Mouse (Mus musculus) E14TG2a.4 (cell line): ENCODE data around the gene Ppara.

ENCODE experiments used
- H3K27me3 ChIP-seq: 2 replicates; pipeline ENCODE4 v1.6.1; 2014; ENCODE audit warnings: low read length, control low read depth; ENCODE audit not compliant: insufficient read depth
- H3K36me3 ChIP-seq: 2 replicates; pipeline ENCODE4 v1.6.1; 2014; ENCODE audit warnings: low read length, control low read depth; ENCODE audit not compliant: insufficient read depth
- H3K4me1 ChIP-seq: replicated peaks from 2 replicates; pipeline ENCODE4 v1.6.1; 2014; ENCODE audit warnings: low read depth, low read length, control low read depth
- H3K4me3 ChIP-seq: replicated peaks from 2 replicates; pipeline ENCODE4 v1.5.1; 2014; ENCODE audit warnings: mild to moderate bottlenecking, low read length
- H3K9me3 ChIP-seq: 2 replicates; pipeline ENCODE4 v1.6.1; 2014; ENCODE audit warnings: low read length, control low read depth
- CTCF ChIP-seq: conservative IDR thresholded peaks from 2 replicates; pipeline ENCODE4 v1.5.1; 2014; ENCODE audit warnings: low read length
- NANOG ChIP-seq: IDR thresholded peaks from 2 replicates; pipeline ENCODE4 v1.6.1; 2014; ENCODE audit warnings: borderline replicate concordance, low read length, mixed read lengths
- POU5F1 ChIP-seq: IDR thresholded peaks from 2 replicates; pipeline ENCODE4 v1.6.1; 2014; ENCODE audit warnings: low read length, borderline replicate concordance

The Ppara gene

GRCm38 (mm10) chr15:85756611-85757010 is 21.8 kb downstream of the Ppara start:
- Histone ChIP-seq H3K4me1 (no peaks in the 10 kb centered on the region), H3K9me3 (no peaks in the 10 kb centered on the region), H3K4me3 (no peak overlapping the region), H3K27me3 (no peaks in the 10 kb centered on the region), H3K36me3 (no peaks in the 10 kb centered on the region)
- no peak for TF ChIP-seq POU5F1
- TF ChIP-seq CTCF = no peak
- no peak for TF ChIP-seq NANOG

DNA sequence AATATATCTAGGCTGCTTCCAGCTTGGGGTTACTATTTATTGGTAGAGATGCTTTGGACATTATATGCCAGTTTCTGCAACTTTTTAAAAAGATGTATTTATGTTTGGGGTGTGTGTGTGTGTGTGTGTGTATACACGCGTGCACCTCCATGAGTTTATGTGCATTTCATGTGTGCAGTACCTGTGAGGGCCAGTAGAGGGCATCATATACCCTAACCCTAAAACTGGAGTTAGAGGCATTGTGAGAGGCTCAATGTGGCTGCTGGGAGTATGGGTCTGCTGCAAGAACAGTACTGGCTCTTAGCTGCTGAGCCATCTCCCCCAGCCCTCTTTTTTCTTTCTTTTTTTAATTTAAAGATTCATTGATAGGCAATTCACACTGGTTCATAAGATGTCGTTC is 23.0 kb downstream of the Ppara start:
- no peaks in the 10 kb centered on the region for H3K27me3 ChIP-seq
- H3K36me3 ChIP-seq = no peaks in the 10 kb centered on the region
- no peaks in the 10 kb centered on the region for H3K9me3 ChIP-seq
- H3K4me3 ChIP-seq = no peak overlapping the region
- TF ChIP-seq POU5F1 = no peak
- TF ChIP-seq CTCF = peak; percentile 50
- no peaks in the 10 kb centered on the region for H3K4me1 ChIP-seq

DNA sequence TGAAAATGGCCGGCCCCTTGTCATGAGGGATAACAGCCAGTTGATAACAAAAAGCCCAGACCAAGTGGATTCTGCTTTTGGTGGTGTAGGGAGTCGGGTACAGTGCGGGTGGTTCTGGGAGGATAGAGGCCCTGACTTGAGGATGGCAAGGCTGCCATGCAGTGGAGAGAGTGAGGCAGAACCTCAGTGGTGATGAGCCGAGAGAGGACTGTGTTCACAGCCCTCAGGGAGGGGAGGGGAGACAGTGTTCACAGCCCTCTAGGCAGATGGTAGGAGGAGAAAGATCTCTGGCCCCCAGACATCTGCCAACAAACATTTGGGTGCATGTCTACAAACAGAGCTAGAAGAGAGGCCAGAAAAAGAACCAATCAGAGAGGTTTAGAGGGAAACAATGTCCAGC is 28.0 kb downstream of the Ppara start:
- Histone ChIP-seq H3K4me1 (no peaks in the 10 kb centered on the region), H3K9me3 (no peaks in the 10 kb centered on the region)
- TF ChIP-seq POU5F1 (no peak), CTCF (no peak), NANOG (no peak)

GRCm38 (mm10) chr15:85765022-85765421 is 30.2 kb downstream of the Ppara start:
- no peaks in the 10 kb centered on the region for H3K27me3 ChIP-seq
- no peaks in the 10 kb centered on the region for H3K36me3 ChIP-seq
- no peak overlapping the region for H3K4me3 ChIP-seq
- no peaks in the 10 kb centered on the region for H3K9me3 ChIP-seq
- no peaks in the 10 kb centered on the region for H3K4me1 ChIP-seq
- no peak for TF ChIP-seq POU5F1
- TF ChIP-seq NANOG = no peak
- no peak for TF ChIP-seq CTCF

More for the DNA sequence above, 28.0 kb downstream of the Ppara start:
- no peaks in the 10 kb centered on the region for H3K36me3 ChIP-seq
- no peak overlapping the region for H3K4me3 ChIP-seq
- no peaks in the 10 kb centered on the region for H3K27me3 ChIP-seq

DNA sequence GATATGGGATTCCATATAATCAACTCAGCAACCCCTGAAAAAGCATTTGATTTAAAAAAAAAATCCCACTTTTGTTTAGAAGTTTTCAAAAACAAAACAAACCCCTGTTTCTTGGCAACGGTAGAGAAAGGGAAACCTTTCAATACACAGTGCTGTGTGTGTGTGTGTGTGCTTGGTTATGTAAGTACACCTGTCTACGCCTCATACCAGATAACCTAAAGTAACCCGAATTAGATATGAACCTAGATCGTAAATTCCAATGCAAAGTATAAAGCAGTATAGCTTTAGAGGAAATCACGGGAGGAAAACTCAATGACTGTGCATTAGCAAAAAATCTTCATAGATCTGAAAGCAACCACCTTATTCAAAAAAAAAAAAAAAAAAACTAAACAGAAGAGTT is 31.9 kb downstream of the Ppara start:
- H3K4me1 ChIP-seq = no peaks in the 10 kb centered on the region
- H3K27me3 ChIP-seq = no peaks in the 10 kb centered on the region
- TF ChIP-seq POU5F1 = no peak
- TF ChIP-seq CTCF = no peak
- no peak for TF ChIP-seq NANOG
- no peaks in the 10 kb centered on the region for H3K36me3 ChIP-seq
- H3K9me3 ChIP-seq = no peaks in the 10 kb centered on the region
- no peak overlapping the region for H3K4me3 ChIP-seq

DNA sequence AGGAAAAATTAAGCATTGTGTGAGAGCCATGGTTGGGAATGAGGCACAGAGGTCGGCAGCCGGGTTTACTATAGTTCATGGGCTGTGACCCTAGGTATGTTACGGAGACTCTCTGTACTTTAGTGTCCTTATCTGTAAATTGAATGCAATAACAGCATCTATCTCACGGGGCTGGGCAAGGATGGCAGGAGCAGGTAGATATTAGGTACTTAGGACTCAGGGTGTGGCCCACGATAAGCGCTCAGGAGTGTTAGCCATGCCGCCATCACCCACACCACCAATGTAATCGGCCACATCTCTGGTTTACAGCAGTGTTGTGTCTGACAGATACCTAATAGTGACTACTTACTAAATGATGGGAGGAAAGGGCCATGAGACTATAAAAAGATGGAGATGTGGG is 34.2 kb downstream of the Ppara start:
- Histone ChIP-seq H3K4me1 (no peaks in the 10 kb centered on the region), H3K36me3 (no peaks in the 10 kb centered on the region), H3K27me3 (no peaks in the 10 kb centered on the region), H3K9me3 (no peaks in the 10 kb centered on the region), H3K4me3 (no peak overlapping the region)
- no peak for TF ChIP-seq CTCF
- TF ChIP-seq POU5F1 = no peak
- TF ChIP-seq NANOG = no peak

DNA sequence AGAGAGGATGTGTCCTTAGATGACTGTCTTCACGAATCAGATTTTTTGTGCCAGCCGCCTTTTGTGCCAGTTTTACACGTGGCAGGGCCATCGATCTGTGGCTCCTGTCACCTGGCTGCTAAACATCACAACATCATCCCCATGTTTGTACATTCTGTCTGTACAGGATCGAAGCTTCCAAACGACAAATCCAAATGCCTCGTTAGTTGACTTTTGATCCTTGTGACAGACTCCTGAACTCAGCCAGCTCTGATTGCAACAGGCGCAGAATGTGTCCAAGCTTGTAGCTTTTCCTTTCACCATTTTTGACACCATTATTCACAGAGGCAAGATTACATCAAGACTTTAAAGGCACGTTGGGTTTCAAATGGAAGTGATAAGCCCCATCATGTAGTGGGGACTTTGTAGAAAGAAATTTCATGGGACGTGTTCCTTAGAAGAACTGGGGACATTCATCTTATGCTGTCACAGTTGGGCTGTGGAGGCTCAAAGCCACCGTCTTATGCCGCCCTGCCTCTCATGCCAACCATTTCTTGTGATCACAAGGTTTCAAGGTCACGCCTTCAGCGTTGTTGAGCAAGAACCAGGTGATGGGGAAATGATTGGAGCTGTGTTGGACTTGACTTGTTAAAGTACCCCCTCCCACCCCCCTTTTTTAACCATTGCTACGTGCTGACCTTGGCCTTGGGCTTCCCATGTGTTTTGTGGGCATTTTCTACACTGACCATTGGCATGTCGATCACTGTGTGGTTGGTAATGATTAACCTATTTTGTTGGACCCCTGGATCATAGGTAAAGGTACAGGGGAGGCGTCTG is 36.7 kb downstream of the Ppara start:
- no peaks in the 10 kb centered on the region for H3K9me3 ChIP-seq
- H3K4me3 ChIP-seq = no peak overlapping the region
- TF ChIP-seq POU5F1 = no peak
- no peak for TF ChIP-seq NANOG
- no peak for TF ChIP-seq CTCF
- no peaks in the 10 kb centered on the region for H3K27me3 ChIP-seq
- H3K4me1 ChIP-seq = no peaks in the 10 kb centered on the region
- no peaks in the 10 kb centered on the region for H3K36me3 ChIP-seq

DNA sequence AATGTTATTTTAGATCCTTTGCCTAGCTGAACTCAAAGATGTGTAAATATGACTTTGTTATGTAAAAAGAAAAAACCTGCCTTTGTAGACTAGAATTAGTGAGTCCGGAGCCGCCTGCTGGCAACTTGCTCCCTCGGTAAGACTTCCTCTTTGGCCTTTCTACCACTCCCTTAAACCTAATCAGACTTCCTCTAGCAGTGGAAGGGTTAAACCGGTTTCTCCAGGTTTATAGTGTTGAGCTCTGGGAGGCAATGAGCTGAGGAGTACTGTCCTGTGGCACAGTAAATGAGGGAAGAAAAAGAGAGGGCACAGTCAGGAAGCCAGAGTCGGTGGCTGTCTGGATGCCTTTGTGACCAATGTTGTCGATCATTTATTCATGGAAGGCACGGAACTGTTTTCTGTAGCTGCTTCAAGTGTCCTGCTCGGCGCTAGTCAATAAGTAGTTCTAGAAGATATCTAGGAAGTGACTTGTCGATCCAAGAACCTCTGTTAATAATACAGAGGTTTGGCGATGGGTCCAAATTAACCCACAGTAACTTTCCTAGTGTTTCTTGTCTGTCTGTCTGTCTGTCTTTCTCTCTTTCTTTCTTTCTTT is 37.5 kb downstream of the Ppara start:
- no peaks in the 10 kb centered on the region for H3K9me3 ChIP-seq
- no peaks in the 10 kb centered on the region for H3K4me1 ChIP-seq
- no peak overlapping the region for H3K4me3 ChIP-seq
- H3K36me3 ChIP-seq = no peaks in the 10 kb centered on the region
- no peak for TF ChIP-seq POU5F1
- no peak for TF ChIP-seq CTCF
- no peak for TF ChIP-seq NANOG
- no peaks in the 10 kb centered on the region for H3K27me3 ChIP-seq

DNA sequence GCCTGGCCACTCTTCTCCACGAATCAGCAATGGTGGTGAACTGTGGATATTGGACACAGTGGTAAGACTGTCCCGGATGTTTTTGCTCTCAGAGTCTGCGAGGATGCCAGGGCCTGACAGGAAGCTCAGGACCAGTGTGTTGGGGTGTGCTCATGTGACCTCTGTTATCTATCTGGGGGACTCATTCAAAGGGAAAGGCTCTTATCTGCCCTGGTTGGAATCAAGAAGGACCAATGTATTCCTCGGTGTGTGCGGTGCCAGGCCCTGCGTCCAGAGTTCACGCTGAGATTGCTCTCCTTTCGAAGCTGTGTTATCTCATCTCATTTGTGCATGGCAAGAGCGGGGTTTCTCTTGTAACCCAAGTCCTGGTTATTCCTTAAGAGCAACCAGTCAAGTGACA is 39.6 kb downstream of the Ppara start:
- Histone ChIP-seq H3K27me3 (no peaks in the 10 kb centered on the region), H3K4me1 (no peaks in the 10 kb centered on the region), H3K4me3 (no peak overlapping the region), H3K36me3 (no peaks in the 10 kb centered on the region), H3K9me3 (no peaks in the 10 kb centered on the region)
- TF ChIP-seq POU5F1 (no peak), CTCF (no peak), NANOG (no peak)
